ENCODE assay signal across 18 mouse cellular contexts in the genomic region with DNA sequence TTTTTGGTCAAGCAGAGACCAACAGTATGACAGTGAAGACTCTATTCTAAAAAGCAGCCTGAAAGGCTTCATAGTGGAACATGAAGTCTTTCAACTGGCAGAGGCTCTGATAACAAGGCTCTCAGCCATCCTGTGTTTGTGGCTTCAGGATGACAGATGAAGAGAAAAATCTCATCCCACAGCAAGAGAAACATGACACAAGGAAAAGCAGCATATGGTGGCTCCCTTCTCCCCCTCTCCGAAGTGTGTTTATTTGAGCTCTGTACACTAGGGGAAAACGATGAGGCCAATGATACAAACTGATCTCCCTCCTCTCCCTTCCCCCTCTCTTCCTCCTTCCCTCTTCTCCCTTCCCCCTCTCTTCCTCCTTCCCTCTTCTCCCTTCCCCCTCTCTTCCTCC.
"Had no signal": no experiment of that assay in that cellular context is flagged by ENCODE, and none has a peak within 500 bp of the region (broad histone marks: within the 10 kb centered on the region; RNA-seq: fewer than 3 reads in every experiment).

No protein-coding gene starts in this region.

- H3K27me3 ChIP-seq: intestine, embryonic 15.5 days; limb, embryonic 15.5 days; liver, embryonic 13.5 days; neural tube, embryonic 13.5 days had no signal

- H3K27ac ChIP-seq: intestine, embryonic 15.5 days; limb, embryonic 15.5 days; liver, embryonic 13.5 days; macrophage; neural tube, embryonic 13.5 days had no signal

- H3K4me2 ChIP-seq: intestine, embryonic 15.5 days; limb, embryonic 15.5 days; liver, embryonic 13.5 days; midbrain, embryonic 11.5 days; neural tube, embryonic 13.5 days had no signal

- H3K9ac ChIP-seq: intestine, embryonic 15.5 days; limb, embryonic 15.5 days; liver, embryonic 13.5 days; liver, postnatal 0 days; neural tube, embryonic 13.5 days had no signal

- ATAC-seq: intestine, embryonic 15.5 days; liver, postnatal 0 days; midbrain, embryonic 16.5 days had no signal

- DNase-seq: kidney, adult 18-20 months; kidney, postnatal 10 days; kidney, postnatal 4 days; liver, embryonic 13.5 days; liver, postnatal 0 days; lung, postnatal 14 days; retina, postnatal 1 day; right cerebral cortex, postnatal 4 days; spleen, adult 18-20 months; thymus, adult 18-20 months; thymus, postnatal 14 days had no signal

- H3K4me1 ChIP-seq: intestine, embryonic 15.5 days; liver, embryonic 13.5 days; neural tube, embryonic 13.5 days had no signal

- H3K36me3 ChIP-seq: intestine, embryonic 15.5 days; liver, embryonic 13.5 days; neural tube, embryonic 13.5 days had no signal

- H3K9me3 ChIP-seq: intestine, embryonic 15.5 days; limb, embryonic 15.5 days; liver, embryonic 13.5 days; megakaryocyte, embryonic 14.5 days; neural tube, embryonic 13.5 days had no signal

- H3K4me3 ChIP-seq: intestine, embryonic 15.5 days; limb, embryonic 15.5 days; liver, embryonic 13.5 days; megakaryocyte, embryonic 14.5 days; neural tube, embryonic 13.5 days had no signal
